Mouse (Mus musculus) hindbrain, embryonic 16.5 days (tissue): ENCODE measurements around the gene Nhsl1. TPM values are rescaled to one million over a fixed set of nuclear protein-coding genes. Genes with fewer than 3 reads are reported as not detected.

Source experiments
- ATAC-seq: fragments of 200-750 bp; cut with Nextera tagmentation; 2 replicates; pipeline ENCODE4 v1.8.0; 2017; ENCODE audit warnings: moderate TSS enrichment, moderate library complexity
- H3K27ac ChIP-seq: fragments of 300-500 bp; sonication (generic); 2 replicates; pipeline ENCODE4 v1.5.1; 2014; ENCODE audit warnings: low read depth, mild to moderate bottlenecking, control low read depth, low read length, moderate library complexity
- H3K27me3 ChIP-seq: fragments of 300-500 bp; sonication (generic); replicated peaks from 2 replicates; pipeline ENCODE4 v1.6.1; 2014; ENCODE audit warnings: low read length; ENCODE audit not compliant: control insufficient read depth, insufficient read depth
- H3K36me3 ChIP-seq: fragments of 300-500 bp; sonication (generic); 2 replicates; pipeline ENCODE4 v1.6.1; 2014; ENCODE audit warnings: mild to moderate bottlenecking, low read length, moderate library complexity, mixed read lengths; ENCODE audit not compliant: control insufficient read depth, insufficient read depth
- H3K4me1 ChIP-seq: fragments of 300-500 bp; sonication (generic); 2 replicates; pipeline ENCODE4 v1.6.1; 2014; ENCODE audit warnings: low read depth, low read length; ENCODE audit not compliant: control insufficient read depth, insufficient read depth
- H3K4me2 ChIP-seq: fragments of 300-500 bp; sonication (generic); 2 replicates; pipeline ENCODE4 v1.6.1; 2014; ENCODE audit warnings: mild to moderate bottlenecking, low read length, control low read depth, moderate library complexity
- H3K4me3 ChIP-seq: fragments of 300-500 bp; sonication (generic); 2 replicates; pipeline ENCODE4 v1.5.1; 2014; ENCODE audit warnings: mild to moderate bottlenecking, low read length, control low read depth, moderate library complexity
- H3K9ac ChIP-seq: fragments of 300-500 bp; sonication (generic); 2 replicates; pipeline ENCODE4 v1.6.1; 2014; ENCODE audit warnings: low read depth, mild to moderate bottlenecking, control low read depth, low read length, moderate library complexity
- H3K9me3 ChIP-seq: fragments of 300-500 bp; sonication (generic); 2 replicates; pipeline ENCODE4 v1.6.1; 2014; ENCODE audit warnings: mild to moderate bottlenecking, low read length, moderate library complexity; ENCODE audit not compliant: control insufficient read depth
- WGBS: fragments of 180-500 bp; shearing (Covaris S2); extraction: QIAGEN DNeasy Blood & Tissue Kit; methylation state at CpG from one replicate; pipeline ENCODE4 v1.1.7; 2014; 5-methylcytosine and 5-hydroxymethylcytosine counted together
- polyA plus RNA-seq: library from polyadenylated mRNA; unstranded; fragments of >200 nt; fragmentation: Nextera tagmentation; extraction: Ambion mirVana; gene quantifications from 2 replicates; pipeline ENCODE4 v1.2.1, GENCODE M21; 2015

Gene Nhsl1
- polyA plus RNA-seq, 1 experiment from 2014 or later: 12.8 TPM

DNA sequence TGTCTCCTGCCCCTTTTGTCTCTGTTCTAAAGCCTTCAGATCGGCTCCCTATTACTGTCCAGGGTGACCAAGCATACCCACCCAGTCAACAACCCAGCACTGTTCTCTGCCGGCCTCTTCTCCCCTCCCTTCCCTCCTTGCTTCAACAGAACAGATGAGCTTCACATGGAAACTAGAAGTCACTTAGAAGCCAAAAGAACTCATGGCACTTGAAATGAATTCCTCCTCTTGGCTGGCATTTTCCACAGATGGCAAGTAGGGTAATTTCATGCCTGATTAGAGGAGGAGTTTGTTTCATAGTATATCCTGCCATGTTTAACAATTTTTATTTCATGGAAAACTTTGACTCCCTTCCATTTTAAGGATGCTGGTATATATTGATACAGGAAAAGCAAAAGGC lies 85.2 kb downstream of the Nhsl1 start:
- Histone ChIP-seq H3K36me3 (no peaks in the 10 kb centered on the region), H3K27ac (no peak overlapping the region), H3K27me3 (0 out of 2 replicates have a peak, but pooled peaks cover 2% of the 10 kb centered on the region), H3K9ac (no peak overlapping the region), H3K4me2 (no peak overlapping the region), H3K9me3 (no peaks in the 10 kb centered on the region), H3K4me3 (no peak overlapping the region), H3K4me1 (peaks cover 11% of the 10 kb centered on the region)
- 23% methylated on average over 2 of the region's 2 CpGs for WGBS
- no peak for ATAC-seq

GRCm38 (mm10) chr10:18404679-18405078 lies 85.9 kb downstream of the Nhsl1 start:
- Histone ChIP-seq H3K9me3 (no peaks in the 10 kb centered on the region), H3K4me1 (peaks cover 17% of the 10 kb centered on the region), H3K9ac (no peak overlapping the region), H3K36me3 (no peaks in the 10 kb centered on the region), H3K4me3 (no peak overlapping the region), H3K27me3 (0 out of 2 replicates have a peak, but pooled peaks cover 2% of the 10 kb centered on the region), H3K27ac (no peak overlapping the region), H3K4me2 (no peak overlapping the region)
- 25% methylated on average over 5 of the region's 5 CpGs for WGBS
- ATAC-seq: peak; percentile 12; the same call in 1 of the 2 replicates

DNA sequence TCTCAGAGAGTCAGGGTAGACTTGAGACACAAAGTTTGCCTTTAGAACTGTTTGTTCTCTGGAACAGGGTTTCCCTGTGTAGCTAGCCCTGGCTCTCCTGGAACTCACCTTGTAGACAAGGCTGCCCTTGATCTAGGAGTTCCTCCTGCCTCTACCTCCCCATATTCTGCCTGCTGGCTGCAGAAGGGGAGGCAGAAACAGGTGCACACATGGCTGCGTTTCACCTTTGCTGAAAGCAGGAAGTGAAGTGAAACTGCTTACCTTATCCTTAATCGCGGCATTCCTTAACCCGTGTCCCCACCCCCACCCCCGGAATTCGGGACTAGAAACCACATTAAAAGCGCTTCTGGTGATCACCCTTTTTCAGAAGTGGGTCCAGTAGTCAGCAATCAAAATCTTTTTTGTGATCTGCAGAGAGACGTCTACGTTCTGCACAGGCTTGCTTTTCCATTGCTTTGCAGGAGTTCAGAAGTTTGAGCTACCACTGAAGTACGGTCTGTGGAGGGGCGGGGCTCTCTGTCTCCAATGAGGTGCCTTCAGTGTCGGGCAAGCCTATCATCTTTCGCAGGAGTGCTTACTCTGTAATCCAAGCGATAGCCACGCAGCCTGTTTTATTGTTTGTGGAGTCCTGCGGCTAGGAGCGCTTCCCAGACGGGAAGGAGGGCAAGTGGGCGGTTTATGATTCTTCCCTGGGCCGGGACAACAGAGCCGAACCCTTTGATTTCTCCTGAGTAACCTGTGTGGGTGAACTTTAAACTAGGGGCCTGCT lies 88.5 kb downstream of the Nhsl1 start:
- peaks cover 37% of the 10 kb centered on the region for H3K4me1 ChIP-seq
- H3K4me2 ChIP-seq: peak overlapping the region; percentile 68
- H3K4me3 ChIP-seq: peak overlapping the region; percentile 46
- peak; percentile 91 for ATAC-seq
- no peaks in the 10 kb centered on the region for H3K9me3 ChIP-seq
- WGBS: 0% methylated on average over 21 of the region's 21 CpGs
- H3K36me3 ChIP-seq: no peaks in the 10 kb centered on the region
- H3K27me3 ChIP-seq: 0 out of 2 replicates have a peak, but pooled peaks cover 2% of the 10 kb centered on the region
- H3K27ac ChIP-seq: peak overlapping the region; percentile 44
- H3K9ac ChIP-seq: peak overlapping the region; percentile 70

GRCm38 (mm10) chr10:18408128-18408527 lies 89.3 kb downstream of the Nhsl1 start:
- no peak for ATAC-seq
- Histone ChIP-seq H3K4me1 (peaks cover 38% of the 10 kb centered on the region), H3K4me2 (peak overlapping the region; percentile 68), H3K36me3 (no peaks in the 10 kb centered on the region), H3K9ac (peak overlapping the region; percentile 70), H3K27me3 (0 out of 2 replicates have a peak, but pooled peaks cover 2% of the 10 kb centered on the region), H3K27ac (peak overlapping the region; percentile 64), H3K9me3 (no peaks in the 10 kb centered on the region), H3K4me3 (peak overlapping the region; percentile 46)
- under 1% methylated on average over 11 of the region's 11 CpGs for WGBS

DNA sequence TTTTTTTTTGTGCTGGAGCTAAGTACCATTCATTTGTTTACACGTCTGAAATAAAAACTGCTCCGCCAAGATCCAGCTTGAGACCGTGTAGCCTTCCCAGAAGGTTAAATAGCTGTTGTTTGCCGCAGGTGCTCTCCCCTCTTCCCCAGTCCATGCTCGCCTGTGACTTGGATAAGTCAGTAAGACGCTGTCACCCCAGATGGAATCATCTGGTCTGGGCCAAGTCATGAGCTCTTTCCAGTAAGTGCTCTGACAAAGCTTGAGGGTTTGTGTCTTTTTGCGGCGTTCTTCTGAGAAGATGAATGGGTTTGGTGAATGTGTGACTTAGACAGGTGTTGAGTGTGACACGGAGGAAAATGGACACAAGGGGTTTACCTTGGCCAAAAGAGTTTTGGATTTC lies 89.8 kb downstream of the Nhsl1 start:
- ATAC-seq: no peak; the same call in 1 of the 2 replicates
- Histone ChIP-seq H3K27ac (peak overlapping the region; percentile 64), H3K9me3 (no peaks in the 10 kb centered on the region), H3K4me2 (peak overlapping the region; percentile 68), H3K36me3 (no peaks in the 10 kb centered on the region), H3K27me3 (0 out of 2 replicates have a peak, but pooled peaks cover 2% of the 10 kb centered on the region), H3K4me3 (peak overlapping the region; percentile 46), H3K4me1 (peaks cover 38% of the 10 kb centered on the region), H3K9ac (peak overlapping the region; percentile 70)
- WGBS: 6% methylated on average over 9 of the region's 9 CpGs

- Histone ChIP-seq H3K4me1 (peaks cover 38% of the 10 kb centered on the region), H3K36me3 (no peaks in the 10 kb centered on the region), H3K4me3 (peak overlapping the region; percentile 46), H3K9ac (peak overlapping the region; percentile 70), H3K4me2 (peak overlapping the region; percentile 68), H3K27ac (peak overlapping the region; percentile 64), H3K9me3 (no peaks in the 10 kb centered on the region), H3K27me3 (0 out of 2 replicates have a peak, but pooled peaks cover 2% of the 10 kb centered on the region)
- no peak; the same call in 1 of the 2 replicates for ATAC-seq
- WGBS: 9% methylated on average over 2 of the region's 2 CpGs
Measured at GRCm38 (mm10) chr10:18409068-18409467, 90.3 kb downstream of the Nhsl1 start.

DNA sequence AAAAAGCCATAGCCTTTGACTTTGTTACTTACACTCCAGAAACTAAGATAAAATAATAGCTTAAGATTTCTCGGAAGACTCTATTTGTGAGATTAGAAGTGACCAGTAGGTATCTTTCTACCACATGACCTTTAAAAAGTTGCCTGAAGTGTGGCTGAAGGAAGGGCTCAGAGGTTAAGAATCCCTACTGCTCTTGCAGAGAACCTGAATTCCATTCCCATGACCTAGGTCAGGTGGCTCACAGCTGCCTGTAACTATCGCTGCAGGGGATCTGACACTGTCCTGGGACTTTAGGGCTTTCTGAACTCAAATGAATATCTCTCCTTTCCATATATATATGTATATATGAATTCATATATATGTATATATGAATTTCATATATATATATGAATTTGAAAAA lies 92.5 kb downstream of the Nhsl1 start:
- Histone ChIP-seq H3K4me1 (peaks cover 45% of the 10 kb centered on the region), H3K4me2 (peak overlapping the region; percentile 68)
- no peak for ATAC-seq

DNA sequence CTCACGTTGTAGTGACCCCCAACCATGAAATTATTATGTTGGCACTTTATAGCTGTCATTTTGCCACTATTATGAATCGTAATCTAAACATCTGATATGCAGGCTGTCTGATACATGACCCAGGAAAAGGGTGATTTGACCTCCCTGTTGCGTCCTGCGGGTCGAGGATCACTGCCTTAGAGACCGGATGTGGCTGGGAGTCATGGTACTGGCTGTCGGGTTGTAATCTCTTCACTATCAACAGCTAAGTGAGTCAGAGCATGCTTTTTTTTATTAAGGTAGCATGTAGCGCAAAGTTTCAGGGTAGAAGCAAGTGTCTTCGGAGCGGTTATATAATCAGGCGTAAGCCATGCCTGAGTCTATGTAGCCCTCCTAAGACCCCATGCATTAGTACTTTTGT lies 97.2 kb downstream of the Nhsl1 start:
- no peaks in the 10 kb centered on the region for H3K9me3 ChIP-seq
- no peak overlapping the region for H3K27ac ChIP-seq
- peaks cover 24% of the 10 kb centered on the region for H3K4me1 ChIP-seq
- H3K4me2 ChIP-seq: no peak overlapping the region
- no peaks in the 10 kb centered on the region for H3K27me3 ChIP-seq
- WGBS: 88% methylated on average over 11 of the region's 11 CpGs
- no peak overlapping the region for H3K9ac ChIP-seq
- no peaks in the 10 kb centered on the region for H3K36me3 ChIP-seq
- H3K4me3 ChIP-seq: no peak overlapping the region
- no peak for ATAC-seq

More for the DNA sequence above, 92.5 kb downstream of the Nhsl1 start:
- no peak overlapping the region for H3K27ac ChIP-seq
- WGBS: 59% methylated on average over 2 of the region's 2 CpGs
- no peaks in the 10 kb centered on the region for H3K9me3 ChIP-seq
- H3K4me3 ChIP-seq: no peak overlapping the region
- H3K36me3 ChIP-seq: no peaks in the 10 kb centered on the region
- no peak overlapping the region for H3K9ac ChIP-seq
- H3K27me3 ChIP-seq: 0 out of 2 replicates have a peak, but pooled peaks cover 2% of the 10 kb centered on the region

DNA sequence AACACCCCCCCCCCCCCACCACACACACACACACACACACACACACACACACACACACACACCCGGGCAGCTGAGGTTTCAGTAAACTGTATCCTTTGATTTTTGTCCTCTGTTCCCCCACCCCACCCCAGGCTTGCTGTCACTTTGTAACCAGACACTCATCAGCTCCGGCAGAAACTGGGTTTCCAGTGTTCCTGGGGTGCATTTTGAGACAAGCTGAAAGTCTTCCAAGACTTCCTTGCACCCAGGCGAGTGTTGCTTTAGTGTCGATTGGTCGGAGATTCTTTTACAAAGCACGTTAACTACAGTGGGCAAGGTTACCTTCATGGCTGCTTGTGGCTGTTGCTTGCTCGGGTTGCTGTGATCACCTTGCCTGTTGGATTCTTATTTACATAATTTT lies 99.4 kb downstream of the Nhsl1 start:
- no peak for ATAC-seq
- no peak overlapping the region for H3K4me2 ChIP-seq
- H3K9me3 ChIP-seq: no peaks in the 10 kb centered on the region
- H3K36me3 ChIP-seq: no peaks in the 10 kb centered on the region
- H3K27me3 ChIP-seq: no peaks in the 10 kb centered on the region
- H3K4me3 ChIP-seq: no peak overlapping the region
- peaks cover 21% of the 10 kb centered on the region for H3K4me1 ChIP-seq
- H3K27ac ChIP-seq: no peak overlapping the region
- H3K9ac ChIP-seq: no peak overlapping the region
- WGBS: 34% methylated on average over 7 of the region's 7 CpGs
